ENCODE assay signal across 9 mouse cellular contexts in genomic region chr1:165658602-165659001, GRCm38 (mm10). TPM values are rescaled to one million over a fixed set of nuclear protein-coding genes. Genes with fewer than 3 reads are reported as not detected.
DNase-seq lines count a peak whose midpoint lies in the region; ATAC-seq and TF ChIP-seq lines count a peak whose summit lies in the region.
"Had no signal": no experiment of that assay in that cellular context is flagged by ENCODE, and none has a peak within 500 bp of the region (broad histone marks: within the 10 kb centered on the region; RNA-seq: fewer than 3 reads in every experiment).

No protein-coding gene starts in this region.

- peak; percentile 47; the same call in 1 of the 2 replicates for ATAC-seq in G1E (ENCODE audit: extremely low read depth, insufficient number of reproducible peaks, low FRiP score, poor library complexity, severe bottlenecking)
- ATAC-seq in liver, postnatal 0 days = peak; percentile 56

- WGBS in embryonic facial prominence, embryonic 10.5 days = 35% methylated on average over 5 of the region's 5 CpGs
- WGBS in liver, postnatal 0 days (ENCODE audit: insufficient replicate concordance) = 39% methylated on average over 5 of the region's 5 CpGs

- peaks cover 83% of the 10 kb centered on the region for H3K36me3 ChIP-seq in G1E (replicated peaks)
- 0 out of 2 replicates have a peak, but pooled peaks cover 3% of the 10 kb centered on the region for H3K36me3 ChIP-seq in embryonic facial prominence, embryonic 10.5 days (replicated peaks)
- peaks cover 41% of the 10 kb centered on the region for H3K36me3 ChIP-seq in liver, postnatal 0 days (replicated peaks; ENCODE audit: insufficient read depth, low read length)

- no peak overlapping the region for H3K4me3 ChIP-seq in G1E (ENCODE audit: low read depth, low read length)
- H3K4me3 ChIP-seq in embryonic facial prominence, embryonic 10.5 days = no peak overlapping the region
- H3K4me3 ChIP-seq in liver, postnatal 0 days (ENCODE audit: low read depth, low read length) = no peak overlapping the region
- H3K4me3 ChIP-seq: limb, embryonic 12.5 days had no signal

- peak; percentile 43 for DNase-seq in G1E (ENCODE audit: low spot score)
- DNase-seq in adrenal gland, postnatal 14 days = peak; percentile 85
- DNase-seq in embryonic facial prominence, embryonic 10.5 days (ENCODE audit: low spot score) = peak; percentile 77
- peak; percentile 82 to 88 for DNase-seq in heart, postnatal 10 days
- peak; percentile 66 to 93 for DNase-seq in layer of hippocampus, adult 18-20 months (ENCODE audit: low spot score in 2 of 2)
- DNase-seq in liver, postnatal 0 days = peak; percentile 79
- peak; percentile 85 for DNase-seq in retina, embryonic 14.5 days (ENCODE audit: low spot score)
- peak; percentile 65 for DNase-seq in yolk sac, embryonic 10.5 days (ENCODE audit: low spot score)

- H3K27me3 ChIP-seq in G1E (ENCODE audit: insufficient read depth, low read length) = peaks cover 6% of the 10 kb centered on the region; the same call in 1 of the 2 replicates
- no peaks in the 10 kb centered on the region for H3K27me3 ChIP-seq in embryonic facial prominence, embryonic 10.5 days (replicated peaks; ENCODE audit: low read depth, poor library complexity, severe bottlenecking)
- H3K27me3 ChIP-seq in liver, postnatal 0 days (ENCODE audit: insufficient read depth, low read length) = no peaks in the 10 kb centered on the region
- H3K27me3 ChIP-seq: limb, embryonic 12.5 days had no signal

- no peak overlapping the region for H3K4me2 ChIP-seq in liver, postnatal 0 days (ENCODE audit: low read depth, low read length)
- H3K4me2 ChIP-seq: limb, embryonic 12.5 days had no signal

- TF ChIP-seq EP300 in liver, postnatal 0 days (IDR thresholded peaks at IDR 0.05; ENCODE audit: low read depth) = no peak

- no peak overlapping the region for H3K9ac ChIP-seq in liver, postnatal 0 days (replicated peaks)
- H3K9ac ChIP-seq: limb, embryonic 12.5 days had no signal

- intact Hi-C loops in heart, postnatal 10 days (cut with DNase I) = loop anchor here (1.0 to 10.0 kb wide), 2 partner anchors 75 to 264 kb away; no protein-coding TSS in a partner anchor

- no peak overlapping the region for H3K27ac ChIP-seq in embryonic facial prominence, embryonic 10.5 days (replicated peaks)
- no peak overlapping the region for H3K27ac ChIP-seq in liver, postnatal 0 days (ENCODE audit: low read depth)
- H3K27ac ChIP-seq: limb, embryonic 12.5 days had no signal

- peak; percentile 76 for TF ChIP-seq CTCF in G1E (IDR thresholded peaks at IDR 0.05; ENCODE audit: low read depth, low read length)
- peak; percentile 92 for TF ChIP-seq CTCF in liver, postnatal 0 days (IDR thresholded peaks at IDR 0.05; ENCODE audit: low read depth)

- no peaks in the 10 kb centered on the region for H3K9me3 ChIP-seq in G1E (replicated peaks)
- no peaks in the 10 kb centered on the region for H3K9me3 ChIP-seq in embryonic facial prominence, embryonic 10.5 days
- H3K9me3 ChIP-seq in liver, postnatal 0 days (ENCODE audit: low read length) = no peaks in the 10 kb centered on the region
- H3K9me3 ChIP-seq: limb, embryonic 12.5 days had no signal

- peaks cover 13% of the 10 kb centered on the region for H3K4me1 ChIP-seq in G1E (ENCODE audit: insufficient read depth, low read depth, low read length)
- peaks cover 14% of the 10 kb centered on the region for H3K4me1 ChIP-seq in embryonic facial prominence, embryonic 10.5 days
- H3K4me1 ChIP-seq in liver, postnatal 0 days (ENCODE audit: insufficient read depth) = 0 out of 2 replicates have a peak, but pooled peaks cover 5% of the 10 kb centered on the region

RNA-seq across cellular contexts. Expression of gene Mpzl1, which starts 24.3 kb away (rescaled TPM):
- total RNA-seq in G1E (2014; fragmentation: Nextera tagmentation) = 34.7 and 37.2 TPM in 2 replicates
- 1.6 and 1.9 TPM in 2 replicates for total RNA-seq in G1E (2017)
- 3.4 and 4.0 TPM in 2 replicates for polyA plus RNA-seq in G1E (2012)
- total RNA-seq in adrenal gland, postnatal 14 days (2021) = 39.1 and 40.4 TPM in 2 replicates
- 138 and 139 TPM in 2 replicates for polyA plus RNA-seq in embryonic facial prominence, embryonic 10.5 days (2016; fragmentation: Nextera tagmentation; extraction: Ambion mirVana)
- total RNA-seq in heart, postnatal 10 days (2021) = 10 to 100 TPM; 49.4 to 57.7 TPM
- 10 to 100 TPM; 28.4 to 31.0 TPM for total RNA-seq in layer of hippocampus, adult 18-20 months (2021)
- 26.6 and 33.4 TPM in 2 replicates for polyA plus RNA-seq in liver, postnatal 0 days (2015; fragmentation: Nextera tagmentation; extraction: Ambion mirVana)

RNA-seq across cellular contexts. Expression of gene Rcsd1, which starts 51.0 kb away (rescaled TPM):
- 14.2 and 16.1 TPM in 2 replicates for total RNA-seq in G1E (2014; fragmentation: Nextera tagmentation)
- total RNA-seq in G1E (2017) = 15.8 and 15.9 TPM in 2 replicates
- 24.9 and 27.3 TPM in 2 replicates for polyA plus RNA-seq in G1E (2012)
- total RNA-seq in adrenal gland, postnatal 14 days (2021) = 22.1 and 35.0 TPM in 2 replicates
- 10.3 and 10.8 TPM in 2 replicates for polyA plus RNA-seq in embryonic facial prominence, embryonic 10.5 days (2016; fragmentation: Nextera tagmentation; extraction: Ambion mirVana)
- 100 to 1,000 TPM; 112 to 114 TPM for total RNA-seq in heart, postnatal 10 days (2021)
- total RNA-seq in layer of hippocampus, adult 18-20 months (2021) = 1 to 10 TPM; 4.7 to 4.8 TPM
- 14.6 and 15.0 TPM in 2 replicates for polyA plus RNA-seq in liver, postnatal 0 days (2015; fragmentation: Nextera tagmentation; extraction: Ambion mirVana)
